Mouse (Mus musculus) cerebellum, adult 2 months (tissue): ENCODE measurements at regions not wholly inside any gene's neighbourhood (a gene's known extent, or its start where the extent isn't known, plus 50 kb on each side); places are given as distances from the start of the nearest gene placed in this dataset.

Source experiments
- DNase-seq, 2 experiments: peaks; one replicate each; pipeline ENCODE4 v3.0.0; 2021
- H3K27ac ChIP-seq: fragments of 200-500 bp; 2 replicates; pipeline ENCODE4 v1.5.1; 2012; ENCODE audit warnings: low read length, control low read depth, inconsistent platforms; ENCODE audit not compliant: insufficient read depth
- H3K27me3 ChIP-seq: fragments of 200-500 bp; 2 replicates; pipeline ENCODE4 v1.6.1; 2012; ENCODE audit warnings: inconsistent platforms, mild to moderate bottlenecking, low read length, moderate library complexity; ENCODE audit not compliant: control insufficient read depth, insufficient read depth
- H3K4me1 ChIP-seq: fragments of 200-500 bp; 2 replicates; pipeline ENCODE4 v1.6.1; 2011; ENCODE audit warnings: low read length; ENCODE audit not compliant: control insufficient read depth, insufficient read depth
- H3K4me3 ChIP-seq: fragments of 200-500 bp; replicated peaks from 2 replicates; pipeline ENCODE3; 2011; ENCODE audit warnings: mild to moderate bottlenecking, low read depth, low read length, control low read depth; ENCODE audit not compliant: insufficient read depth
- CTCF ChIP-seq: fragments of 200-500 bp; IDR thresholded peaks from 2 replicates; pipeline ENCODE4 v1.5.1; 2011; ENCODE audit warnings: low read depth, mild to moderate bottlenecking, control low read depth, low read length, moderate library complexity, borderline replicate concordance; ENCODE audit not compliant: insufficient read depth
- POLR2A ChIP-seq: fragments of 200-500 bp; IDR thresholded peaks from 2 replicates; pipeline ENCODE4 v1.6.1; 2011; ENCODE audit warnings: low read length, control low read depth, borderline replicate concordance; ENCODE audit not compliant: insufficient read depth
- WGBS: fragments of 180-500 bp; shearing (Covaris S2); methylation state at CpG from one replicate; pipeline ENCODE4 v1.1.7; 2018; 5-methylcytosine and 5-hydroxymethylcytosine counted together

GRCm38 (mm10) chr4:81986616-81987015, 544.0 kb upstream of the Mpdz start:
- Histone ChIP-seq H3K27me3 (no peaks in the 10 kb centered on the region; the same call in 1 of the 2 replicates), H3K4me1 (no peaks in the 10 kb centered on the region), H3K4me3 (no peak overlapping the region), H3K27ac (no peak overlapping the region)
- 70% methylated on average over 4 of the region's 4 CpGs for WGBS
- TF ChIP-seq POLR2A (no peak), CTCF (no peak)
- no peak for DNase-seq

GRCm38 (mm10) chr4:81981811-81982210, 539.2 kb upstream of the Mpdz start:
- TF ChIP-seq POLR2A: no peak
- no peak for TF ChIP-seq CTCF
- no peak overlapping the region for H3K27ac ChIP-seq
- H3K4me3 ChIP-seq: no peak overlapping the region
- WGBS: 52% methylated on average over 1 of the region's 1 CpGs
- DNase-seq: no peak
- no peaks in the 10 kb centered on the region; the same call in 1 of the 2 replicates for H3K27me3 ChIP-seq
- no peaks in the 10 kb centered on the region for H3K4me1 ChIP-seq

GRCm38 (mm10) chr4:81970472-81970871, 527.9 kb upstream of the Mpdz start:
- Histone ChIP-seq H3K4me1 (no peaks in the 10 kb centered on the region), H3K27ac (no peak overlapping the region), H3K4me3 (no peak overlapping the region), H3K27me3 (no peaks in the 10 kb centered on the region)
- DNase-seq: no peak
- TF ChIP-seq CTCF (no peak), POLR2A (no peak)
- 46% methylated on average over 10 of the region's 10 CpGs for WGBS

- no peaks in the 10 kb centered on the region for H3K27me3 ChIP-seq
- TF ChIP-seq CTCF: no peak
- no peak for TF ChIP-seq POLR2A
- no peak for DNase-seq
- no peak overlapping the region for H3K27ac ChIP-seq
- no peak overlapping the region for H3K4me3 ChIP-seq
- H3K4me1 ChIP-seq: no peaks in the 10 kb centered on the region
- WGBS: 48% methylated on average over 3 of the region's 3 CpGs
Measured at GRCm38 (mm10) chr4:81969621-81970115, 527.1 kb upstream of the Mpdz start.

GRCm38 (mm10) chr4:81966054-81966623, 523.5 kb upstream of the Mpdz start:
- no peaks in the 10 kb centered on the region for H3K27me3 ChIP-seq
- H3K4me3 ChIP-seq: no peak overlapping the region
- H3K4me1 ChIP-seq: no peaks in the 10 kb centered on the region; the same call in 1 of the 2 replicates
- TF ChIP-seq POLR2A (no peak), CTCF (no peak)
- 96% methylated on average over 1 of the region's 1 CpGs for WGBS
- DNase-seq: no peak
- H3K27ac ChIP-seq: no peak overlapping the region

GRCm38 (mm10) chr4:81963112-81963511, 520.5 kb upstream of the Mpdz start:
- H3K4me3 ChIP-seq: no peak overlapping the region
- H3K27me3 ChIP-seq: no peaks in the 10 kb centered on the region
- H3K27ac ChIP-seq: no peak overlapping the region
- no peak for DNase-seq
- no peaks in the 10 kb centered on the region; the same call in 1 of the 2 replicates for H3K4me1 ChIP-seq
- 93% methylated on average over 10 of the region's 10 CpGs for WGBS
- no peak for TF ChIP-seq POLR2A
- no peak for TF ChIP-seq CTCF

GRCm38 (mm10) chr4:81962586-81962985, 520.0 kb upstream of the Mpdz start:
- WGBS: 87% methylated on average over 5 of the region's 5 CpGs
- H3K27ac ChIP-seq: no peak overlapping the region

GRCm38 (mm10) chr4:81960552-81961534, 518.2 kb upstream of the Mpdz start:
- Histone ChIP-seq H3K27ac (no peak overlapping the region), H3K4me1 (no peaks in the 10 kb centered on the region; the same call in 1 of the 2 replicates), H3K4me3 (no peak overlapping the region), H3K27me3 (no peaks in the 10 kb centered on the region)
- WGBS: 58% methylated on average over 16 of the region's 16 CpGs
- TF ChIP-seq CTCF: no peak
- TF ChIP-seq POLR2A: no peak
- DNase-seq: peak; percentile 20 to 76

More at GRCm38 (mm10) chr4:81962586-81962985, 520.0 kb upstream of the Mpdz start:
- Histone ChIP-seq H3K4me3 (no peak overlapping the region), H3K4me1 (no peaks in the 10 kb centered on the region; the same call in 1 of the 2 replicates), H3K27me3 (no peaks in the 10 kb centered on the region)
- no peak for TF ChIP-seq POLR2A
- TF ChIP-seq CTCF: no peak
- no peak for DNase-seq
